Mouse (Mus musculus): Measurements from ENCODE around the gene Miga2.

Miga2 gene

DNA sequence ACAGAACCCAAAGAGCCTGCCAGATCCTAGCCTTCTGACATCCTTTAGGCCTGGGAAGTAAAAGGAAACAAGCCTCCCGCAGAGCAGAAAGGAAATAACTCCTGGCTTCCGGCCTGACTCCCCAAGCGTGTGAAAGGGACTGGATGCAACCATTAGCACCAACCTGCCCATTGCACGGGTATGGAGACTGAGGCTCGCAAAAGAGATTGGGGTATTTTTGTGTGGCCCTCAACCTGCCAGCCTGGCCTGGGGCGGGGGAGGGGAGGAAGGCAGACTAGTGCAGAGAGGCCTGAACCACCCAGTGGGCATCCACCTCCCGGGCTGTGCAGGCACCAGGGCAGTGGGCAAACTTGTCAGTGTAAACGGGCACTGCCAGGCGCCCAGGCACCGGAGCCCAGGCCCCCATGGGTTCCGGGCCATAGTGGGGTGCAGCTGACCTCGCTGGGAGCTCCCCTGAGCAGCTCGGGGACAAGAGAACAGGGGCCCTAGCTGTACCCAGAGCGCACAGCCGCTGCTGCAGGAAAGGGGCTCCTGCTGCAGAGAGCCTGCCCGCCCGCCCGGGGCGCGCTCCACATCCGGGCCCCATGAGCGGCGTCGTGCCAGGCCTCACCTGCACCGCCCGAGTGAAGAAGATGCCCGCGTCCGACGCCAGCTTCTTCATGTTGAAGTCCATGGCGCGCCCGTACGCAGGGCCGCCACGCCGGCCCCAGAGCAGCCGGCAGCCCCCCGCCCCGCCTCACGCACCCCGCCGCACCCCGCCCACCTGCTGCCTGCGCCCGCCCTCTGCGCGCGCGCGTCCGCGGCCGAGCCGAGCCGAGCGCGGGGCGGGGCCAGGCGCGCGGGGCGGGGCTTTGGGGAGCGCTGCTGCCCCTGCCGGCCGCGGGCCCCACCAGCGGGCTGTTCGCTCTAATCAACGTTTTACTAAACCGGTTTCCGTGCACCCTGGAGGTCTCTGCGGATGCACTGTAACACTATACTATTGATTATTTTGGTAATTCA lies 5.2 kb upstream of the Miga2 start, which contains the start of gene Sh3glb2:
Sh3glb2 (minus strand) TSS at position 805 of the 999 bp plus-strand sequence.
- DNase-seq (ENCODE audit: low spot score) = peak; percentile 45

DNA sequence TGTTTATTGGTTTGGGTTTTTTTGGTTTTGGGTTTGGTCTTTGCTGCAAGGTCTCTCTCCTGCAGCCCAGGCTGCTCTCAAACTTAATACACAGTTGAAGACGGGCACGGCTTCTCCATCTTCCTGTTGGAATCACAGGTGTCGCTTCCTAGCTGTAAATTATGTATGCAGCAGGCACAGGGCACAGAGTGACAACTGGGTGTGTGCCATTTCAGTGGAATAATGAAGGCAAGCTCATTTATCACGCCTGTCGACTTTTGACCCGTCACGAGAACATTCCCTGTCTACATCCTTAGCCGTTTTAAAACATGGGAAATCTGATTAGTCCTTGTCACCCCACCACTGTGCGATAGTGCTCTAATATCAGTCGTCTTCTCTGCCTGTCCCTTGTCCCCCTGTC lies 3.4 kb upstream of the Miga2 start:
- no peak for DNase-seq (ENCODE audit: low spot score)

- DNase-seq (ENCODE audit: low spot score) = no peak
Measured at GRCm38 (mm10) chr2:30362865-30363264, 1.2 kb upstream of the Miga2 start.

- DNase-seq (ENCODE audit: low spot score) = no peak
Measured at GRCm38 (mm10) chr2:30365281-30366069, 1.4 kb downstream of the Miga2 start.

- no peak for DNase-seq (ENCODE audit: low spot score)
Measured at GRCm38 (mm10) chr2:30366203-30366602, 2.2 kb downstream of the Miga2 start.

- DNase-seq (ENCODE audit: low spot score) = no peak
Measured at GRCm38 (mm10) chr2:30371544-30371943, 7.5 kb downstream of the Miga2 start.

GRCm38 (mm10) chr2:30372726-30373125 lies 8.7 kb downstream of the Miga2 start:
- DNase-seq (ENCODE audit: low spot score) = no peak

DNA sequence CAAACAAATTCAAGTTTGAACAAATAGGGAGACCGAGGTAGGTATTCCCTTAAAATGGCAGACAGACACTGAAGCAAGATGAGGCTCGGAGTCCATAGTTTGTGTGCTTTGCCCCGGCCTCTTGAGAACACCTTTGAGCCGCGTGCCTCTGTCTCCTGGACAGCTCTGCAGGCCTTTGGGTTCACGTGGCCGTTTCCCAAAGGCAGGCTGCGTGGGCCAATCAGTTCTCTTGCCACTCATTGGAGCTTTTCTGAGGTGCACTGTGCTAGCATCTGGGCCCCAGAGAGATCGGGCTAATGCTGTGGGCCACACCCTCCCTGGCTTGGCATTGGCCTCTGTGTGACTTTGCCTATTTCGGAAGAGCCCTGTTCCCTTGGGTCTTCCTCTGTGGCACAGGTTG lies 11.9 kb downstream of the Miga2 start:
- no peak for DNase-seq (ENCODE audit: low spot score)

DNA sequence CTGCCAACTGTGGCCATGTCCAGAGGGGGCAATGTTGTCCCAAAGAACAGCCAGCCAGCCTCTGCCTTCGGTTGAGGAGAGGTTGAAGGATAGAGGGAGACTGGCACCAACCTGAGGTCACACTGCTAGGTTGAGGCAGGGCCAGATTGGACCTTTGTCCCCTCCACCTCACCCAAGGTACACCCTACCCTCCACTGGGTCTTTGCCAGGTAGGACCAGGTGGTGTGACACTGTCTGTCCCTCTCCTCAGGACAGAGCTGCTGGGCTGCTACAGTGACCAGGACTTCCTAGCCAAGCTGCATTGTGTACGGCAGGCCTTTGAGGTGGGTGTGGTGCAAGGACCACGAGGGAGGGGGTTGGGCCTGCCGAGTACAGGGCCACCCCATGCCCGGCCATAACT lies 13.7 kb downstream of the Miga2 start:
- DNase-seq (ENCODE audit: low spot score) = no peak

GRCm38 (mm10) chr2:30379307-30379706 lies 15.3 kb downstream of the Miga2 start:
- DNase-seq (ENCODE audit: low spot score) = no peak

DNA sequence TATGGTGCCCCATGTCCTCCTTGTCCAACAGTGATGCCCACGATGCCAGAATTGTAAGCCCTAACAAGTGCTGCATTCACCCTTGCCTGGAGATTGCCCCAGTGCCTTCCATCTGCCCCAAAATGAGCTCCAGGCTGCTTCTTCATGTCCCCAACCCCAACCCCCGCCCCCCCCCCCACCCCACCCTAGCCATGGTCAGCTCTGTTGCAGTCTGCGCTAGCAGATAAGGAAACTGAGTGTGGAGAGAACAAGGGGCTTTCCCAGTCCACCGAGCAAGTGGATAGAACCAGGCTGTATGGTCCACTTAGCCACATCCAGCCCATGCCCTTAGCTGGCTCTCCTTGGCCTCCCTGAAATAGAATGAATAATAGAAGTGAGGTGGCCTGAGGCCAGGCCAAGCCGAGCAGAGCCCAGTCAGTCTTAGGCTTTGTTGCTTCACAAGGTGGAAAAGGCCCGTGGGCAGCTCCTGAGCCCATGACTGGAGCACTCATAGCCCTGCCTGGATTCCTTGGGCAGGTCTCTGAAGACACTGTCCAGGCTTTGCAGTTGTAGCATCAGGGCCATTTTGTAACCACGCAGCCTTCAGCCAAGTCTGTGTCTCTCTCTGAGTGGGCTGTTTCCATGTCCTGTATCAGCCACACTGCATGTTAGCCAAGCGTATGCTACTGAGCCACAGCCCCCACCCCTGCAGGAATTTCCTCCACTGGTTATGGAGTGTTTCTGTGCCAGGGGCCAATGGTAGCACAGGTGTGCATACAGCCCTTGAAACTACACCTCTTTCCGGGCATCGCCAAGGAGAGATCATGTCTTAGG lies 16.7 kb downstream of the Miga2 start:
- DNase-seq (ENCODE audit: low spot score) = no peak

GRCm38 (mm10) chr2:30381377-30381725 lies 17.3 kb downstream of the Miga2 start:
- no peak for DNase-seq (ENCODE audit: low spot score)

GRCm38 (mm10) chr2:30384814-30385213 lies 20.8 kb downstream of the Miga2 start:
- DNase-seq (ENCODE audit: low spot score) = no peak

DNA sequence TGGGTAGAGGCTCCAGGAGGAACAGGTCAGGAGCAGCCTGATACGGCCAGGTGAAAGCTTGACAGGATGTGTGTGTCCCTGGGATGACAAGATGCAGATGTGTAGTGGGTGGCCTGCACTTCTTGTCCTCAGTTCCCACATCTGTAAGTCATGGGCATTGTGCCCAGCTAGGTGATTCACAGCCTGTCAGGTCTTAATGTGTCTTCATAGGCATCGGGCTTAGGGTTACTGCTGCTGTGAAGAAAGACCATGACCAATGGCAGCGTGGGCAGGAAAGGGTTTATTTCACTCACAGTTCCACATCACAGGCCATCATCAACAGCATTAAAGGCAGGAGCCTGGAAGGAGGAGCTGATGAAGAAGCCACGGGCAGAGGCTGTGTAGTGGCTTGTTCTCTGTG lies 21.6 kb downstream of the Miga2 start:
- no peak for DNase-seq (ENCODE audit: low spot score)

GRCm38 (mm10) chr2:30386913-30387312 lies 22.9 kb downstream of the Miga2 start:
- DNase-seq (ENCODE audit: low spot score) = no peak

- no peak for DNase-seq (ENCODE audit: low spot score)
Measured at GRCm38 (mm10) chr2:30389000-30389399, 25.0 kb downstream of the Miga2 start.

GRCm38 (mm10) chr2:30392114-30392576 lies 28.1 kb downstream of the Miga2 start, which contains the start of gene Dolpp1:
Gene Dolpp1, plus strand, starts transcription at chr2:30392254.
- peak; percentile 86 for DNase-seq (ENCODE audit: low spot score)

GRCm38 (mm10) chr2:30392577-30393369 lies 28.7 kb downstream of the Miga2 start:
- peak; percentile 29 for DNase-seq (ENCODE audit: low spot score)

- DNase-seq (ENCODE audit: low spot score) = no peak
Measured at GRCm38 (mm10) chr2:30393370-30393656, 29.3 kb downstream of the Miga2 start.

DNA sequence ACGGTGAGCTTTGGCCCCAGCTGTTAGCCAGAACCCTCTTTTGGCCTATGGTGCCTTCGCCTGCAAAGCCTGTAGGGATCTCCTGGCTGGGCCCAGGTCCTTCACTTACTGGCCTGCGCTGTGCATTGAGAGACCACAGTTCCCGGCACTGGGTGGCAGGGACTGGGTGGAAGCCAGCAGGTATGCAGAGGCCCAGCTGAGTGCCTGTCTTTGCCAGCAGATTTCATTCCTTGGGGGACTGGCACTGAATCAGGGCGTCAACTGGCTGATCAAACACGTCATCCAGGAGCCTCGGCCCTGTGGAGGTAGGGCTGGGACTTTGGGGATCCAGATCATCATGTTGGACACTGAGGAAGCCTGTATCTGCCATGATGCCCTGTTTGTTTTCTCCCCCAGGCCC lies 31.7 kb downstream of the Miga2 start:
- no peak for DNase-seq (ENCODE audit: low spot score)

- no peak for DNase-seq (ENCODE audit: low spot score)
Measured at GRCm38 (mm10) chr2:30396246-30396645, 32.2 kb downstream of the Miga2 start.

Measured in urinary bladder, postnatal 10 days (tissue).